Mouse (Mus musculus) small intestine, adult 2 months (tissue): ENCODE results near the gene Cacng4.

Experiments used
- CTCF ChIP-seq: fragments of 200-500 bp; IDR thresholded peaks from 2 replicates; pipeline ENCODE4 v1.5.1; 2012; ENCODE audit warnings: low read depth, mild to moderate bottlenecking, control low read depth, inconsistent platforms, low read length, moderate library complexity, mixed read lengths; ENCODE audit not compliant: insufficient replicate concordance, insufficient read length; ENCODE audit errors: extremely low read depth
- POLR2A ChIP-seq: fragments of 200-500 bp; IDR thresholded peaks from 2 replicates; pipeline ENCODE4 v1.6.1; 2012; ENCODE audit warnings: low read depth, mild to moderate bottlenecking, control low read depth, inconsistent platforms, low read length, moderate library complexity

GRCm38 (mm10) chr11:107720264-107721021 lies 73.9 kb downstream of the Cacng4 start:
- TF ChIP-seq CTCF = no peak
- no peak for TF ChIP-seq POLR2A
